Mouse (Mus musculus): Measurements from ENCODE around the gene Zfp953.
"Not testable (repeated sequence)": the region's sequence is repeated elsewhere in the genome, so short reads cannot be mapped to it uniquely, and the experiment has no call there.

DNA sequence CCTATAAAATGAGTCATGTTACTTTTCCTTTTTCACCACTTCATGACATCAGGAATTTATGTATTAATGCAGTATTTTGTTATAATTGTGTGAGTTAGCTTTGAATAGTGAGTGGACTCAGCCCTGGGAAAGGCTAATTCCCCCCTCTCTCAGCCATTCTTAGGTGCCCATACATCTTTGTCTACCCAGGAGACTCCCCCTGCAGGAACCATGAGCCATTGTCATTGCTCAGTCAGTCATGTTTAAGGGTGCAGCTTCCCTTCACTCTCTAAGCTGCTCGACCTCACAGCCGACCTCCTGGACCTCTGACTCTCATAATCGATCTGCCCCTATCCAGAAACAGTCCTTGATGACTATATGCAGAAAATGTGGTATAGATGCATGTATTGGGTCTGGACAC lies 15.8 kb upstream of the Zfp953 start:
- not testable (repeated sequence) for TF ChIP-seq CTCF (IDR thresholded peaks at IDR 0.05; ENCODE audit: extremely low read depth, insufficient read length, insufficient replicate concordance, low read depth, low read length); POLR2A (IDR thresholded peaks at IDR 0.05; ENCODE audit: low read depth, low read length)
